Mouse (Mus musculus) midbrain, embryonic 15.5 days (tissue): ENCODE measurements at regions not wholly inside any gene's neighbourhood (a gene's known extent, or its start where the extent isn't known, plus 50 kb on each side); places are given as distances from the start of the nearest gene placed in this dataset.

ENCODE experiments used
- ATAC-seq: fragments of 200-750 bp; cut with Nextera tagmentation; replicated peaks from 2 replicates; pipeline ENCODE4 v1.8.0; 2017; ENCODE audit warnings: moderate TSS enrichment
- H3K27ac ChIP-seq: fragments of 300-500 bp; sonication (generic); 2 replicates; pipeline ENCODE4 v1.5.1; 2015; ENCODE audit warnings: mild to moderate bottlenecking, inconsistent platforms
- H3K27me3 ChIP-seq: fragments of 300-500 bp; sonication (generic); replicated peaks from 2 replicates; pipeline ENCODE4 v1.6.1; 2015; ENCODE audit warnings: inconsistent platforms
- H3K36me3 ChIP-seq: fragments of 300-500 bp; sonication (generic); replicated peaks from 2 replicates; pipeline ENCODE4 v1.6.1; 2015; ENCODE audit warnings: inconsistent platforms
- H3K4me1 ChIP-seq: fragments of 300-500 bp; sonication (generic); 2 replicates; pipeline ENCODE4 v1.6.1; 2015; ENCODE audit warnings: inconsistent platforms
- H3K4me2 ChIP-seq: fragments of 300-500 bp; sonication (generic); 2 replicates; pipeline ENCODE4 v1.6.1; 2015; ENCODE audit warnings: inconsistent platforms, mild to moderate bottlenecking, moderate library complexity
- H3K4me3 ChIP-seq: fragments of 300-500 bp; sonication (generic); 2 replicates; pipeline ENCODE4 v1.5.1; 2015; ENCODE audit warnings: mild to moderate bottlenecking, inconsistent platforms
- H3K9ac ChIP-seq: fragments of 300-500 bp; sonication (generic); 2 replicates; pipeline ENCODE4 v1.6.1; 2015; ENCODE audit warnings: mild to moderate bottlenecking, inconsistent platforms
- H3K9me3 ChIP-seq: fragments of 300-500 bp; sonication (generic); 2 replicates; pipeline ENCODE4 v1.6.1; 2016; ENCODE audit warnings: inconsistent platforms
- WGBS: fragments of 180-500 bp; shearing (Covaris S2); methylation state at CpG from one replicate; pipeline ENCODE4 v1.1.7; 2015; ENCODE audit warnings: mixed read lengths; 5-methylcytosine and 5-hydroxymethylcytosine counted together

- Histone ChIP-seq H3K27ac (no peak overlapping the region), H3K9me3 (no peaks in the 10 kb centered on the region), H3K4me2 (no peak overlapping the region), H3K27me3 (no peaks in the 10 kb centered on the region), H3K36me3 (no peaks in the 10 kb centered on the region), H3K4me1 (no peaks in the 10 kb centered on the region), H3K9ac (no peak overlapping the region), H3K4me3 (no peak overlapping the region)
- 80% methylated on average over 5 of the region's 5 CpGs for WGBS
- no peak for ATAC-seq
Measured at GRCm38 (mm10) chr13:99580296-99580695, 64.0 kb upstream of the Map1b start.

GRCm38 (mm10) chr13:99579596-99580175 is 63.3 kb upstream of the Map1b start:
- H3K4me2 ChIP-seq, result no peak overlapping the region
- no peaks in the 10 kb centered on the region for H3K4me1 ChIP-seq
- whole genome bisulfite sequencing, result 57% methylated on average over 8 of the region's 8 CpGs
- peak; percentile 39; the same call in 1 of the 2 replicates for ATAC-seq
- no peaks in the 10 kb centered on the region for H3K9me3 ChIP-seq
- H3K9ac ChIP-seq, result no peak overlapping the region
- H3K4me3 ChIP-seq, result no peak overlapping the region
- no peaks in the 10 kb centered on the region for H3K36me3 ChIP-seq
- no peaks in the 10 kb centered on the region for H3K27me3 ChIP-seq
- no peak overlapping the region for H3K27ac ChIP-seq

GRCm38 (mm10) chr13:99577686-99578085 is 61.3 kb upstream of the Map1b start:
- Histone ChIP-seq H3K9me3 (no peaks in the 10 kb centered on the region), H3K27ac (no peak overlapping the region), H3K4me3 (no peak overlapping the region), H3K27me3 (no peaks in the 10 kb centered on the region), H3K4me1 (no peaks in the 10 kb centered on the region), H3K9ac (no peak overlapping the region), H3K4me2 (no peak overlapping the region), H3K36me3 (no peaks in the 10 kb centered on the region)
- WGBS, result 60% methylated on average over 4 of the region's 4 CpGs
- ATAC-seq, result no peak

GRCm38 (mm10) chr13:99573021-99573420 is 56.7 kb upstream of the Map1b start:
- Histone ChIP-seq H3K27ac (no peak overlapping the region), H3K4me3 (no peak overlapping the region), H3K9me3 (no peaks in the 10 kb centered on the region), H3K27me3 (no peaks in the 10 kb centered on the region), H3K9ac (no peak overlapping the region), H3K4me2 (no peak overlapping the region), H3K4me1 (no peaks in the 10 kb centered on the region), H3K36me3 (no peaks in the 10 kb centered on the region)
- 88% methylated on average over 7 of the region's 7 CpGs for WGBS
- no peak for ATAC-seq

- Histone ChIP-seq H3K9ac (no peak overlapping the region), H3K27me3 (no peaks in the 10 kb centered on the region), H3K4me2 (no peak overlapping the region), H3K4me3 (no peak overlapping the region), H3K4me1 (no peaks in the 10 kb centered on the region), H3K27ac (no peak overlapping the region), H3K9me3 (no peaks in the 10 kb centered on the region), H3K36me3 (no peaks in the 10 kb centered on the region)
- WGBS, result 88% methylated on average over 5 of the region's 5 CpGs
- no peak for ATAC-seq
Measured at GRCm38 (mm10) chr13:99572381-99572780, 56.0 kb upstream of the Map1b start.
